ENCODE assay signal across 8 mouse cellular contexts in genomic region chr10:28955138-28955537, GRCm38 (mm10). TPM values are rescaled to one million over a fixed set of nuclear protein-coding genes. Genes with fewer than 3 reads are reported as not detected.
DNase-seq lines count a peak whose midpoint lies in the region; TF ChIP-seq lines count a peak whose summit lies in the region.
"Had no signal": no experiment of that assay in that cellular context is flagged by ENCODE, and none has a peak within 500 bp of the region (broad histone marks: within the 10 kb centered on the region; RNA-seq: fewer than 3 reads in every experiment).

No protein-coding gene starts in this region.

- in situ Hi-C loops in CH12.LX (cut with MboI; ENCODE audit: low pct_ligation_motif_present, low pct_unique_long_range_greater_than_20kb, low sequenced_read_pairs): no loop called here

- TF ChIP-seq POLR2A in CH12.LX (IDR thresholded peaks at IDR 0.05; ENCODE audit: low read depth, low read length): no peak

- no peak for TF ChIP-seq EP300 in CH12.LX (IDR thresholded peaks at IDR 0.05; ENCODE audit: low read length)

- H3K27ac ChIP-seq in CH12.LX (ENCODE audit: insufficient read depth, low read depth): no peak overlapping the region
- H3K27ac ChIP-seq: lung, embryonic 15.5 days had no signal

- H3K4me2 ChIP-seq in CH12.LX (ENCODE audit: insufficient read depth, low read depth, poor library complexity, severe bottlenecking): peak overlapping the region; percentile 7; the same call in 1 of the 2 replicates
- H3K4me2 ChIP-seq: lung, embryonic 15.5 days had no signal

- no peaks in the 10 kb centered on the region for H3K9me3 ChIP-seq in CH12.LX (replicated peaks; ENCODE audit: low read length)
- H3K9me3 ChIP-seq: lung, embryonic 15.5 days had no signal

- DNase-seq in CH12.LX (ENCODE audit: extremely low read depth): peak; percentile 73
- peak; percentile 50 for DNase-seq in Muller cell, postnatal 12 days (ENCODE audit: inconsistent ontology term)
- DNase-seq in cerebellum, adult 8-10 months: peak; percentile 26
- DNase-seq in frontal cortex, postnatal 14 days (ENCODE audit: low spot score in 2 of 2): peak; percentile 11 to 64
- peak; percentile 17 to 71 for DNase-seq in layer of hippocampus, adult 8-10 months (ENCODE audit: low spot score in 2 of 2)
- DNase-seq in lung, postnatal 14 days: peak; percentile 51
- DNase-seq in right cerebral cortex, postnatal 10 days (ENCODE audit: low spot score in 2 of 2): peak; percentile 65 to 81

- dilution Hi-C loops in CH12.LX (cut with MboI; ENCODE audit: extremely low pct_ligation_motif_present, extremely low pct_unique_long_range_greater_than_20kb, low sequenced_read_pairs): no loop called here

- H3K9ac ChIP-seq in CH12.LX (ENCODE audit: insufficient read depth, low read depth): no peak overlapping the region
- H3K9ac ChIP-seq: lung, embryonic 15.5 days had no signal

- no peaks in the 10 kb centered on the region for H3K27me3 ChIP-seq in CH12.LX (replicated peaks)
- H3K27me3 ChIP-seq: lung, embryonic 15.5 days had no signal

- no peak overlapping the region for H3K4me3 ChIP-seq in CH12.LX (replicated peaks in 1 of 3; ENCODE audit: low read depth in 2 of 3, low read length in 2 of 3, poor library complexity in 1 of 3)
- H3K4me3 ChIP-seq: lung, embryonic 15.5 days had no signal

- no peaks in the 10 kb centered on the region for H3K4me1 ChIP-seq in CH12.LX (ENCODE audit: control insufficient read depth in 1 of 2, insufficient read depth in 2 of 2)
- H3K4me1 ChIP-seq: lung, embryonic 15.5 days had no signal

- H3K79me2 ChIP-seq in CH12.LX (replicated peaks; ENCODE audit: control insufficient read depth, extremely low read depth, insufficient read depth, poor library complexity, severe bottlenecking): no peaks in the 10 kb centered on the region

- TF ChIP-seq CTCF in CH12.LX (conservative IDR thresholded peaks at IDR 0.05 in 1 of 2, IDR thresholded peaks at IDR 0.05 in 1 of 2; ENCODE audit: low read depth in 2 of 2, low read length in 2 of 2): peak; percentile 47 to 73

- TF ChIP-seq RAD21 in CH12.LX (IDR thresholded peaks at IDR 0.05; ENCODE audit: low read depth, low read length): peak; percentile 56

- no peaks in the 10 kb centered on the region for H3K36me3 ChIP-seq in CH12.LX (replicated peaks in 1 of 2; ENCODE audit: control insufficient read depth in 1 of 2, insufficient read depth in 1 of 2, low read length in 1 of 2)
- H3K36me3 ChIP-seq: lung, embryonic 15.5 days had no signal

TF ChIP-seq in CH12.LX, 34 proteins besides CTCF, POLR2A, EP300 and RAD21:
- TF ChIP-seq RCOR1 (conservative IDR thresholded peaks at IDR 0.05; ENCODE audit: low read depth, low read length) (no peak), ZMIZ1 (IDR thresholded peaks at IDR 0.05; ENCODE audit: low read depth, low read length) (no peak), SMC3 (IDR thresholded peaks at IDR 0.05; ENCODE audit: low read depth, low read length) (peak; percentile 49)

RNA-seq across cellular contexts. Expression of gene 2310057J18Rik, which starts 31.0 kb away (rescaled TPM):
- total RNA-seq in CH12.LX (2012; rRNA removed) (not detected in 2 replicates), CH12.LX (2014; rRNA removed) (not detected in 2 replicates)
- polyA plus RNA-seq in CH12.LX (2012; ENCODE audit: insufficient read length, low read depth): not detected in 2 replicates
- not detected for total RNA-seq in layer of hippocampus, adult 8-10 months (2022)
- polyA plus RNA-seq: lung, embryonic 15.5 days had no signal
